Mouse (Mus musculus) adrenal gland, adult 18-20 months (tissue): Measurements from ENCODE around the gene Proser3. TPM values are rescaled to one million over a fixed set of nuclear protein-coding genes. Genes with fewer than 3 reads are reported as not detected.

Source experiments
- DNase-seq, 2 experiments: peaks; one replicate each; pipeline ENCODE4 v3.0.0; 2021 to 2022; ENCODE audit warnings: low spot score in 2 of 2
- microRNA-seq, 2 experiments: library from miRNA; unstranded; fragments of <30 nt; microRNA quantifications; one replicate each; pipeline ENCODE4 v1.2.0; 2021; ENCODE audit warnings: borderline number of aligned reads in 2 of 2
- total RNA-seq, 2 experiments: library from RNA; stranded (reverse); gene quantifications; 1 replicate in 1 of 2; 2 replicates in 1 of 2; pipeline ENCODE4 v1.2.3; 2021

The Proser3 gene
- total RNA-seq, 2 experiments from 2014 or later, result 6.5 to 6.9 TPM

GRCm38 (mm10) chr7:30493401-30493931, 58.6 kb downstream of the Proser3 start, which contains the start of gene Prodh2:
TSS of gene Prodh2 (plus strand) at chr7:30493622.
- DNase-seq, result no peak

- peak; percentile 73 to 84 for DNase-seq
These were observed 59.3 kb downstream of the Proser3 start for GRCm38 (mm10) chr7:30492765-30493164.

GRCm38 (mm10) chr7:30490957-30491307, 61.2 kb downstream of the Proser3 start:
- no peak for DNase-seq

GRCm38 (mm10) chr7:30490251-30490956, 61.7 kb downstream of the Proser3 start:
- DNase-seq, result peak; percentile 23 to 32

Small RNAs within 50 kb of the gene (microRNA-seq; reads per million reads assigned to microRNA genes)
- gene Gm38670 (0.95 to 2.4 reads per million in 2 experiments), gene Mir3569 (0 reads per million in 2 experiments)

Other genes with a start within 250 kb of the Proser3 start
- gene Alkbh6, start 243.6 kb downstream of the Proser3 start, total RNA-seq, result 10 to 100 TPM; 56.3 to 74.8 TPM
- 10 to 100 TPM; 21.8 to 31.5 TPM for gene Syne4, start 237.5 kb downstream of the Proser3 start, total RNA-seq
- 1 to 10 TPM in 1 of 2 experiments, under 1 TPM in 1; 0.63 to 1.0 TPM for gene E130208F15Rik, start 230.6 kb downstream of the Proser3 start, total RNA-seq
- gene Sdhaf1, start 228.4 kb downstream of the Proser3 start, total RNA-seq, result 10 to 100 TPM in 1 of 2 experiments, 1 to 10 TPM in 1; 8.8 to 12.0 TPM
- gene Lrfn3, start 189.5 kb downstream of the Proser3 start, total RNA-seq, result 1 to 10 TPM; 6.7 to 8.5 TPM
- 10 to 100 TPM; 34.7 to 68.5 TPM for gene Tyrobp, start 138.5 kb downstream of the Proser3 start, total RNA-seq
- gene Hcst, start 132.4 kb downstream of the Proser3 start, total RNA-seq, result 1 to 10 TPM; 1.5 to 1.9 TPM
- 1 to 10 TPM; 1.6 to 2.0 TPM for gene Nfkbid, start 130.6 kb downstream of the Proser3 start, total RNA-seq
- gene Aplp1, start 106.8 kb downstream of the Proser3 start, total RNA-seq, result 10 to 100 TPM; 31.8 to 40.6 TPM
- not detected for gene Kirrel2, start 94.6 kb downstream of the Proser3 start, total RNA-seq
- not detected for gene Nphs1, start 94.0 kb downstream of the Proser3 start, total RNA-seq
- gene Prodh2, start 58.7 kb downstream of the Proser3 start, total RNA-seq, result 1 to 10 TPM in 1 of 2 experiments, not detected in 1; 1.2 TPM
- 1 to 10 TPM; 1.8 to 2.7 TPM for gene Arhgap33, start 17.2 kb downstream of the Proser3 start, total RNA-seq
- 10 to 100 TPM; 26.3 to 34.9 TPM for gene Hspb6, start 121 bp downstream of the Proser3 start, total RNA-seq
- 10 to 100 TPM; 47.0 to 59.3 TPM for gene Lin37, start 7.5 kb upstream of the Proser3 start, total RNA-seq
- 10 to 100 TPM; 67.1 to 67.4 TPM for gene U2af1l4, start 11.0 kb upstream of the Proser3 start, total RNA-seq
- 1 to 10 TPM; 4.6 to 8.2 TPM for gene Gm49396, start 11.0 kb upstream of the Proser3 start, total RNA-seq
- 100 to 1,000 TPM; 130 to 154 TPM for gene Psenen, start 11.3 kb upstream of the Proser3 start, total RNA-seq
- gene Igflr1, start 13.1 kb upstream of the Proser3 start, total RNA-seq, result 1 to 10 TPM; 3.6 to 4.3 TPM
- gene Kmt2b, start 36.4 kb upstream of the Proser3 start, total RNA-seq, result 10 to 100 TPM; 37.8 to 56.6 TPM
- under 1 TPM in 1 of 2 experiments, not detected in 1; 0.83 TPM for gene Zbtb32, start 46.6 kb upstream of the Proser3 start, total RNA-seq
- under 1 TPM; 0.19 to 0.20 TPM for gene Upk1a, start 60.5 kb upstream of the Proser3 start, total RNA-seq
- gene Cox6b1, start 73.9 kb upstream of the Proser3 start, total RNA-seq, result 1,000 to 10,000 TPM; 1,148 to 1,842 TPM
- not detected for gene Etv2, start 83.6 kb upstream of the Proser3 start, total RNA-seq
- 10 to 100 TPM; 84.9 to 86.7 TPM for gene Rbm42, start 98.0 kb upstream of the Proser3 start, total RNA-seq
- gene Haus5, start 112.7 kb upstream of the Proser3 start, total RNA-seq, result 1 to 10 TPM; 6.9 to 7.9 TPM
- gene Pmis2, start 119.3 kb upstream of the Proser3 start, total RNA-seq, result not detected
- 1 to 10 TPM; 2.7 to 6.4 TPM for gene 2200002J24Rik, start 146.6 kb upstream of the Proser3 start, total RNA-seq
- gene Atp4a, start 159.9 kb upstream of the Proser3 start, total RNA-seq, result 1 to 10 TPM; 1.3 to 2.6 TPM
- 100 to 1,000 TPM; 197 to 214 TPM for gene Tmem147, start 177.2 kb upstream of the Proser3 start, total RNA-seq
- under 1 TPM in 1 of 2 experiments, not detected in 1; 0.20 TPM for gene Gapdhs, start 191.4 kb upstream of the Proser3 start, total RNA-seq
- gene Sbsn, start 199.2 kb upstream of the Proser3 start, total RNA-seq, result 100 to 1,000 TPM; 145 to 483 TPM
- gene Dmkn, start 211.5 kb upstream of the Proser3 start, total RNA-seq, result 1 to 10 TPM; 4.2 to 6.0 TPM
- gene Krtdap, start 235.6 kb upstream of the Proser3 start, total RNA-seq, result 1 to 10 TPM in 1 of 2 experiments, not detected in 1; 2.5 TPM